In the genomic region with DNA sequence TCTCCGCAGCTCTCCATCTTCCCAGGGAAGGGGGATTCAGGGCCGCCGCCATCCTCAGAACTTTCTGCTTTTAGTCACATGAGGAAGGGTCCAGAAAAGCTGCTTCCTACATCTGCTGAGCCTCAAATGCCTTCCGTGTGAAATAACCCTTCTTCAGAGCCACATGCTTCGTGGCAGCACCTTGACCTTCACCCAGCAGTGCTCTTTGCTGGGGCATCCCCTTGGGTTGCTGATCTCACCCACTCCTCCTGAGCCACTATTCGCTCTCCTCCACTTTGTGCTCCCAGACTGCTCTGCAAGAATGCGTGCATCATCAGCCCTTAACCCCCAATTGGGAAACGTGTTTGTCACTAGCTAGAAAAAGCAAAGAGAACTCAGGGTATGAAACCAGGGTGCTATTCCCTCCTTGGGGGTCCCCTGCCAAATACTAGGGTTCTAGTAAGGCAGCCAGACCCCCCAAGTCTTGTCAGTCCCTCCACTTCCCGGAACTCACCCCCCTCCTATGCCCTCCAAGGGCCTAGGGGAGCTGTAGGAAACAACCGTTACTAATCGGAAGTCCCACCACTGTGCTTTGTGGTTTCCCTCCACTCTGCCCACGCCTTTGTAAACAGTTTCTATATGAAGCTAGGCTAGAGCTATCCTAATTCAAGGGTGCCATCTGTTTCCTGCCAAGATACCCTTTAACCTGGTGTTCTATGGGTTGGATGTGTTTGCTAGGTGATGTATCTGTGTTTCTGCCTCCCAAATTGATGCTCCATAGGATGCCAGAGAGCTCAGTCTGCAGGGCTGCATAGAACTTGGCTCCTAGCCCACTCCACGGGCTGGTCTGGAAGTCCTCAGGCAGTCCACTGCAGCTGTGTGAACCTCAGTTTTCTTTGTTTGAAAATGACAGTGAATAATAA, we compare ENCODE assay signal across 12 mouse cellular contexts.
DNase-seq lines count a peak whose midpoint lies in the region; ATAC-seq lines count a peak whose summit lies in the region.
"Had no signal": no experiment of that assay in that cellular context is flagged by ENCODE, and none has a peak within 500 bp of the region (broad histone marks: within the 10 kb centered on the region; RNA-seq: fewer than 3 reads in every experiment).

No protein-coding gene starts in this region.

- no peaks in the 10 kb centered on the region for H3K4me1 ChIP-seq in heart, embryonic 15.5 days (replicated peaks)
- H3K4me1 ChIP-seq in kidney, embryonic 14.5 days (ENCODE audit: control insufficient read depth, insufficient read depth, low read length) = no peaks in the 10 kb centered on the region
- H3K4me1 ChIP-seq: forebrain, embryonic 12.5 days had no signal

- DNase-seq in heart, postnatal 36 days = no peak
- peak; percentile 47 for DNase-seq in A20 (ENCODE audit: low read depth, low spot score)
- DNase-seq in induced T-regulatory cell, adult 2 months (ENCODE audit: low read depth) = peak; percentile 82
- no peak for DNase-seq in gastrocnemius, adult 8-10 months (ENCODE audit: low spot score in 2 of 2)
- no peak for DNase-seq in layer of hippocampus, adult 9-11 months
- DNase-seq: adrenal gland, adult 2 months; cerebellum, postnatal 36 days had no signal

- no peaks in the 10 kb centered on the region for H3K27me3 ChIP-seq in heart, embryonic 15.5 days
- H3K27me3 ChIP-seq in kidney, embryonic 14.5 days (ENCODE audit: control insufficient read depth, insufficient read depth, low read length) = no peaks in the 10 kb centered on the region
- H3K27me3 ChIP-seq: forebrain, embryonic 12.5 days had no signal

- intact Hi-C loops in heart, postnatal 36 days (cut with DNase I) = no loop called here

- no peaks in the 10 kb centered on the region for H3K9me3 ChIP-seq in heart, embryonic 15.5 days (replicated peaks)
- H3K9me3 ChIP-seq in kidney, embryonic 14.5 days (ENCODE audit: control insufficient read depth, low read length) = no peaks in the 10 kb centered on the region
- H3K9me3 ChIP-seq: forebrain, embryonic 12.5 days had no signal

- WGBS in heart, embryonic 15.5 days = 58% methylated on average over 13 of the region's 13 CpGs
- 76% methylated on average over 13 of the region's 13 CpGs for WGBS in kidney, embryonic 14.5 days

- ATAC-seq in heart, embryonic 15.5 days (replicated peaks; ENCODE audit: insufficient number of reproducible peaks, insufficient read depth, low FRiP score, low read depth) = peak; percentile 27; the same call in 1 of the 2 replicates
- peak; percentile 70; the same call in 1 of the 2 replicates for ATAC-seq in neutrophil, adult 5-6 weeks (ENCODE audit: extremely low read depth, insufficient number of reproducible peaks, low FRiP score, poor library complexity, severe bottlenecking)
- ATAC-seq in kidney, embryonic 14.5 days (ENCODE audit: low FRiP score, low TSS enrichment) = no peak
- ATAC-seq: midbrain, embryonic 16.5 days had no signal

- no peak overlapping the region for H3K4me2 ChIP-seq in heart, embryonic 15.5 days
- no peak overlapping the region for H3K4me2 ChIP-seq in kidney, embryonic 14.5 days (replicated peaks; ENCODE audit: low read depth, low read length)
- H3K4me2 ChIP-seq: forebrain, embryonic 12.5 days had no signal

- no peaks in the 10 kb centered on the region for H3K36me3 ChIP-seq in heart, embryonic 15.5 days
- H3K36me3 ChIP-seq in kidney, embryonic 14.5 days (ENCODE audit: control insufficient read depth, insufficient read depth, low read length) = no peaks in the 10 kb centered on the region
- H3K36me3 ChIP-seq: forebrain, embryonic 12.5 days had no signal

- H3K27ac ChIP-seq in heart, embryonic 15.5 days = no peak overlapping the region
- no peak overlapping the region for H3K27ac ChIP-seq in kidney, embryonic 14.5 days (ENCODE audit: low read depth, low read length)
- H3K27ac ChIP-seq: forebrain, embryonic 12.5 days had no signal

- H3K9ac ChIP-seq in heart, embryonic 15.5 days = no peak overlapping the region
- H3K9ac ChIP-seq in kidney, embryonic 14.5 days (ENCODE audit: low read depth, low read length) = no peak overlapping the region
- H3K9ac ChIP-seq: forebrain, embryonic 12.5 days had no signal

- no peak overlapping the region for H3K4me3 ChIP-seq in heart, embryonic 15.5 days
- H3K4me3 ChIP-seq in kidney, embryonic 14.5 days (ENCODE audit: low read length) = no peak overlapping the region
- H3K4me3 ChIP-seq: forebrain, embryonic 12.5 days had no signal

Comparison
In these comparisons a context has a peak if more than half of its experiments do, and no peak if none do; other contexts are left out.
1. DNase-seq: peak in A20 (single experiment) and induced T-regulatory cell, adult 2 months (single experiment); none in heart, postnatal 36 days (0 of 2), gastrocnemius, adult 8-10 months (0 of 2) and layer of hippocampus, adult 9-11 months (single experiment).